Mouse (Mus musculus) MEL (cell line): Measurements from ENCODE around the gene Csf2rb2. TPM values are rescaled to one million over a fixed set of nuclear protein-coding genes. Genes with fewer than 3 reads are reported as not detected.

ENCODE experiments used
- DNase-seq: peaks from one replicate; pipeline ENCODE4 v3.0.0; 2011; ENCODE audit warnings: low read depth, low spot score
- H3K27ac ChIP-seq: 2 replicates; pipeline ENCODE4 v1.5.1; 2012; ENCODE audit warnings: low read depth, mild to moderate bottlenecking, control low read depth, low read length, moderate library complexity; ENCODE audit not compliant: control insufficient read depth
- H3K27me3 ChIP-seq, 2 experiments: fragments of 150-350 bp in 1 of 2; sonication (generic) in 1 of 2; 2 replicates each; pipeline ENCODE4 v1.6.1; 2012; ENCODE audit warnings: low read length in 2 of 2, mild to moderate bottlenecking in 2 of 2, improper control_type of control experiment in 1 of 2, moderate library complexity in 1 of 2; ENCODE audit not compliant: insufficient read depth in 2 of 2, control insufficient read depth in 1 of 2
- H3K36me3 ChIP-seq, 2 experiments: 2 replicates each; pipeline ENCODE4 v1.6.1; 2012 to 2014; ENCODE audit warnings: low read length in 2 of 2, improper control_type of control experiment in 1 of 2, inconsistent platforms in 1 of 2, mild to moderate bottlenecking in 1 of 2; ENCODE audit not compliant: insufficient read depth in 2 of 2, control insufficient read depth in 1 of 2
- H3K4me1 ChIP-seq, 2 experiments: fragments of 150-350 bp in 1 of 2; sonication (generic) in 1 of 2; 2 replicates each; pipeline ENCODE4 v1.6.1; 2012; ENCODE audit warnings: low read length in 2 of 2, improper control_type of control experiment in 1 of 2, mild to moderate bottlenecking in 1 of 2; ENCODE audit not compliant: insufficient read depth in 2 of 2, control insufficient read depth in 1 of 2
- H3K4me3 ChIP-seq, 2 experiments: fragments of 150-350 bp in 1 of 2; sonication (generic) in 1 of 2; 2 replicates each; pipeline ENCODE4 v1.5.1; 2012; ENCODE audit warnings: low read depth in 2 of 2, low read length in 2 of 2, mild to moderate bottlenecking in 2 of 2, moderate library complexity in 2 of 2, control low read depth in 1 of 2, improper control_type of control experiment in 1 of 2; ENCODE audit not compliant: control insufficient read depth in 1 of 2, insufficient read depth in 1 of 2
- H3K79me2 ChIP-seq: 2 replicates; pipeline ENCODE4 v1.6.1; 2012; ENCODE audit warnings: mild to moderate bottlenecking, low read length, moderate library complexity; ENCODE audit not compliant: control insufficient read depth, poor library complexity, insufficient read depth
- H3K9ac ChIP-seq: 2 replicates; pipeline ENCODE4 v1.6.1; 2012; ENCODE audit warnings: low read depth, mild to moderate bottlenecking, control low read depth, low read length, moderate library complexity; ENCODE audit not compliant: control insufficient read depth, poor library complexity, severe bottlenecking
- H3K9me3 ChIP-seq: fragments of 150-350 bp; sonication (generic); replicated peaks from 2 replicates; pipeline ENCODE4 v1.6.1; 2012; ENCODE audit warnings: mild to moderate bottlenecking, low read length, improper control_type of control experiment, moderate library complexity; ENCODE audit not compliant: insufficient read depth
- CHD1 ChIP-seq: IDR thresholded peaks from 2 replicates; pipeline ENCODE4 v1.6.1; 2012; ENCODE audit warnings: low read depth, mild to moderate bottlenecking, inconsistent platforms, low read length, improper control_type of control experiment
- ELF1 ChIP-seq: IDR thresholded peaks from 2 replicates; pipeline ENCODE4 v1.6.1; 2014; ENCODE audit warnings: low read depth, mild to moderate bottlenecking, inconsistent platforms, low read length, improper control_type of control experiment, moderate library complexity
- ETS1 ChIP-seq: IDR thresholded peaks from 2 replicates; pipeline ENCODE4 v1.6.1; 2012; ENCODE audit warnings: low read depth, mild to moderate bottlenecking, inconsistent platforms, low read length, improper control_type of control experiment, moderate library complexity
- GABPA ChIP-seq: IDR thresholded peaks from 2 replicates; pipeline ENCODE4 v1.6.1; 2012; ENCODE audit warnings: low read depth, mild to moderate bottlenecking, inconsistent platforms, low read length, improper control_type of control experiment, moderate library complexity
- KAT2A ChIP-seq: conservative IDR thresholded peaks from 2 replicates; pipeline ENCODE4 v1.6.1; 2012; ENCODE audit warnings: low read depth, low read length, improper control_type of control experiment, inconsistent platforms
- MAX ChIP-seq: IDR thresholded peaks from 2 replicates; pipeline ENCODE4 v1.6.1; 2011; ENCODE audit warnings: low read length, improper control_type of control experiment
- NELFE ChIP-seq: IDR thresholded peaks from 2 replicates; pipeline ENCODE4 v1.6.1; 2011; ENCODE audit warnings: low read depth, low read length, improper control_type of control experiment
- NRF1 ChIP-seq: IDR thresholded peaks from 2 replicates; pipeline ENCODE4 v1.6.1; 2014; ENCODE audit warnings: low read depth, mild to moderate bottlenecking, inconsistent platforms, low read length, improper control_type of control experiment, moderate library complexity; ENCODE audit not compliant: poor library complexity, insufficient read depth, severe bottlenecking
- POLR2A ChIP-seq, 2 experiments: IDR thresholded peaks; 2 replicates each; pipeline ENCODE4 v1.6.1; 2011 to 2012; ENCODE audit warnings: low read length in 2 of 2, mild to moderate bottlenecking in 2 of 2, control low read depth in 1 of 2, improper control_type of control experiment in 1 of 2, low read depth in 1 of 2, moderate library complexity in 1 of 2; ENCODE audit not compliant: control insufficient read depth in 1 of 2, insufficient read depth in 1 of 2, poor library complexity in 1 of 2
- UBTF ChIP-seq: IDR thresholded peaks from 2 replicates; pipeline ENCODE4 v1.6.1; 2012; ENCODE audit warnings: low read depth, mild to moderate bottlenecking, inconsistent platforms, low read length, improper control_type of control experiment, moderate library complexity, borderline replicate concordance; ENCODE audit not compliant: insufficient read depth
- USF1 ChIP-seq: IDR thresholded peaks from 2 replicates; pipeline ENCODE4 v1.6.1; 2014; ENCODE audit warnings: low read depth, mild to moderate bottlenecking, inconsistent platforms, low read length, improper control_type of control experiment, moderate library complexity
- ZNF384 ChIP-seq: IDR thresholded peaks from 2 replicates; pipeline ENCODE4 v1.6.1; 2012; ENCODE audit warnings: low read depth, mild to moderate bottlenecking, inconsistent platforms, low read length, improper control_type of control experiment
- polyA plus RNA-seq, 2 experiments: library from polyadenylated mRNA; stranded (reverse) in 1 of 2; unstranded in 1 of 2; fragments of >175 nt in 1 of 2; fragments of >200 nt in 1 of 2; gene quantifications; 2 replicates each; pipeline versions ENCODE4 v1.2.1 to v1.2.4; 2012; ENCODE audit warnings: low replicate concordance in 2 of 2, low read depth in 1 of 2; ENCODE audit not compliant: insufficient read length in 2 of 2, insufficient read depth in 1 of 2, missing spikeins in 1 of 2
- total RNA-seq: library from RNA; depleted of rRNA; stranded (reverse); fragments of 300-350 nt; gene quantifications from 2 replicates; pipeline ENCODE4 v1.2.3, GENCODE M21; 2012

Csf2rb2 gene
- total and polyA plus RNA-seq, 3 experiments, result 0.54 to 1.8 TPM; not detected in 1

- no peaks in the 10 kb centered on the region for H3K9me3 ChIP-seq
- H3K27me3 ChIP-seq, result no peaks in the 10 kb centered on the region
- no peak for TF ChIP-seq ZNF384
- TF ChIP-seq NRF1, result 0 out of 2 replicates have a peak, but pooled peaks have one; percentile 9
- no peaks in the 10 kb centered on the region for H3K79me2 ChIP-seq
- H3K9ac ChIP-seq, result peak within 1 kb of the TSS; percentile 27
- DNase-seq, result peak; percentile 39
- H3K27ac ChIP-seq, result 0 out of 2 replicates have a peak within 1 kb of the TSS, but pooled peaks have one; percentile 2
- H3K36me3 ChIP-seq, result no peaks in the 10 kb centered on the region
- peak within 1 kb of the TSS; percentile 11 to 21; a peak in 2 of 4 replicates for H3K4me3 ChIP-seq
- peaks cover 0 to 7% of the 10 kb centered on the region in 2 experiments; a peak in 2 of 4 replicates for H3K4me1 ChIP-seq
These were observed 60.6 kb downstream of the Csf2rb2 start, which contains the start of gene Ncf4 for GRCm38 (mm10) chr15:78244695-78245492. Ncf4 (plus strand) TSS chr15:78244801.

- Histone ChIP-seq H3K9ac (peak overlapping the region; percentile 17; the same call in 1 of the 2 replicates), H3K36me3 (no peaks in the 10 kb centered on the region), H3K4me3 (no peak overlapping the region), H3K4me1 (peaks cover 0 to 7% of the 10 kb centered on the region in 2 experiments; a peak in 2 of 4 replicates), H3K9me3 (no peaks in the 10 kb centered on the region), H3K27ac (no peak overlapping the region), H3K27me3 (no peaks in the 10 kb centered on the region), H3K79me2 (no peaks in the 10 kb centered on the region)
- DNase-seq, result peak; percentile 22
- TF ChIP-seq POLR2A (IDR thresholded peaks at IDR 0.05; ENCODE audit: control insufficient read depth in 1 of 2, insufficient read depth in 1 of 2, low read depth in 1 of 2, low read length in 2 of 2, poor library complexity in 1 of 2) (no peak), ELF1 (no peak), USF1 (no peak), KAT2A (no peak), NELFE (no peak), GABPA (no peak), MAX (no peak)
These were observed 61.7 kb downstream of the Csf2rb2 start for GRCm38 (mm10) chr15:78243774-78244173.

GRCm38 (mm10) chr15:78243061-78243460 is 62.5 kb downstream of the Csf2rb2 start:
- Histone ChIP-seq H3K36me3 (no peaks in the 10 kb centered on the region), H3K9me3 (no peaks in the 10 kb centered on the region), H3K27ac (no peak overlapping the region), H3K27me3 (0 out of 4 replicates have a peak, but pooled peaks cover 0 to under 1% of the 10 kb centered on the region in 2 experiments), H3K4me1 (peaks cover 0 to 3% of the 10 kb centered on the region in 2 experiments; a peak in 1 of 4 replicates), H3K4me3 (no peak overlapping the region), H3K9ac (no peak overlapping the region), H3K79me2 (no peaks in the 10 kb centered on the region)
- no peak for DNase-seq
- TF ChIP-seq ETS1 (no peak), CHD1 (no peak), UBTF (no peak)
